Mouse (Mus musculus): Measurements from ENCODE around the gene Prkci.

- TF ChIP-seq GATA1 (IDR thresholded peaks at IDR 0.05; ENCODE audit: low read length), result no peak
- TF ChIP-seq TAL1 (IDR thresholded peaks at IDR 0.05; ENCODE audit: low read length), result no peak
Observed at GRCm38 (mm10) chr3:31050375-31050774, 54.8 kb downstream of the Prkci start.

Measured in erythroblast, embryonic 14.5 days (primary cell).